ENCODE assay signal across 9 mouse cellular contexts in genomic region chr2:29250263-29251094, GRCm38 (mm10). TPM values are rescaled to one million over a fixed set of nuclear protein-coding genes. Genes with fewer than 3 reads are reported as not detected.
DNase-seq lines count a peak whose midpoint lies in the region; ATAC-seq lines count a peak whose summit lies in the region.
"Had no signal": no experiment of that assay in that cellular context is flagged by ENCODE, and none has a peak within 500 bp of the region (broad histone marks: within the 10 kb centered on the region; RNA-seq: fewer than 3 reads in every experiment).

No protein-coding gene starts in this region.

- no peak overlapping the region for H3K27ac ChIP-seq in kidney, embryonic 15.5 days
- peak overlapping the region; percentile 85 for H3K27ac ChIP-seq in hindbrain, embryonic 10.5 days
- H3K27ac ChIP-seq in midbrain, embryonic 10.5 days (replicated peaks): peak overlapping the region; percentile 90; the same call in 1 of the 2 replicates
- H3K27ac ChIP-seq: macrophage had no signal

- H3K9ac ChIP-seq in kidney, embryonic 15.5 days: no peak overlapping the region

- H3K9me3 ChIP-seq in kidney, embryonic 15.5 days (replicated peaks): no peaks in the 10 kb centered on the region
- H3K9me3 ChIP-seq in hindbrain, embryonic 10.5 days: no peaks in the 10 kb centered on the region
- H3K9me3 ChIP-seq in midbrain, embryonic 10.5 days (replicated peaks): no peaks in the 10 kb centered on the region

- H3K4me2 ChIP-seq in kidney, embryonic 15.5 days: peak overlapping the region; percentile 95

- H3K4me3 ChIP-seq in kidney, embryonic 15.5 days (replicated peaks): peak overlapping the region; percentile 62
- peak overlapping the region; percentile 74 for H3K4me3 ChIP-seq in hindbrain, embryonic 10.5 days
- peak overlapping the region; percentile 80 for H3K4me3 ChIP-seq in midbrain, embryonic 10.5 days

- peaks cover 99% of the 10 kb centered on the region for H3K27me3 ChIP-seq in kidney, embryonic 15.5 days
- peaks cover 100% of the 10 kb centered on the region for H3K27me3 ChIP-seq in hindbrain, embryonic 10.5 days (ENCODE audit: insufficient read depth, poor library complexity, severe bottlenecking)
- peaks cover 99% of the 10 kb centered on the region for H3K27me3 ChIP-seq in midbrain, embryonic 10.5 days (ENCODE audit: low read depth, poor library complexity, severe bottlenecking)

- 1% methylated on average over 44 of the region's 44 CpGs for WGBS in kidney, embryonic 15.5 days
- WGBS in hindbrain, embryonic 10.5 days: under 1% methylated on average over 44 of the region's 44 CpGs
- WGBS in midbrain, embryonic 10.5 days: under 1% methylated on average over 44 of the region's 44 CpGs

- ATAC-seq in kidney, embryonic 15.5 days (replicated peaks; ENCODE audit: low FRiP score): no peak

- no peaks in the 10 kb centered on the region for H3K36me3 ChIP-seq in kidney, embryonic 15.5 days
- H3K36me3 ChIP-seq in hindbrain, embryonic 10.5 days: no peaks in the 10 kb centered on the region
- H3K36me3 ChIP-seq in midbrain, embryonic 10.5 days: no peaks in the 10 kb centered on the region; the same call in 1 of the 2 replicates

- peaks cover 39% of the 10 kb centered on the region for H3K4me1 ChIP-seq in kidney, embryonic 15.5 days
- peaks cover 79% of the 10 kb centered on the region for H3K4me1 ChIP-seq in hindbrain, embryonic 10.5 days (replicated peaks)
- peaks cover 74% of the 10 kb centered on the region for H3K4me1 ChIP-seq in midbrain, embryonic 10.5 days

- no peak for DNase-seq in kidney, adult 8-10 months
- DNase-seq in cerebellum, postnatal 36 days: peak; percentile 35 to 37
- DNase-seq in hindbrain, embryonic 10.5 days (ENCODE audit: low spot score): peak; percentile 52
- peak; percentile 56 for DNase-seq in midbrain, embryonic 10.5 days (ENCODE audit: low spot score)
- no peak for DNase-seq in right cerebral cortex, postnatal 4 days
- DNase-seq in right cerebral cortex, postnatal 36 days (ENCODE audit: low spot score in 2 of 2): no peak
- no peak for DNase-seq in urinary bladder, adult 2 months (ENCODE audit: low spot score)

RNA-seq across cellular contexts. Expression of gene Ntng2, which starts 2.3 kb away (rescaled TPM):
- 3.9 and 4.1 TPM in 2 replicates for polyA plus RNA-seq in kidney, embryonic 15.5 days (2015; fragmentation: Nextera tagmentation; extraction: Ambion mirVana)
- polyA plus RNA-seq in hindbrain, embryonic 10.5 days (2016; fragmentation: Nextera tagmentation; extraction: Ambion mirVana): 1.4 and 1.7 TPM in 2 replicates
- polyA plus RNA-seq in midbrain, embryonic 10.5 days (2016; fragmentation: Nextera tagmentation; extraction: Ambion mirVana): 1.6 and 2.8 TPM in 2 replicates
- polyA plus RNA-seq in urinary bladder, adult 2 months (2012; rRNA removed): 14.2 and 24.1 TPM in 2 replicates

Comparison
In these comparisons a context has a peak if more than half of its experiments do, and no peak if none do; other contexts are left out.
1. DNase-seq: peak in cerebellum, postnatal 36 days (2 of 2), hindbrain, embryonic 10.5 days (single experiment) and midbrain, embryonic 10.5 days (single experiment); none in kidney, adult 8-10 months (0 of 2), right cerebral cortex, postnatal 4 days (single experiment), right cerebral cortex, postnatal 36 days (0 of 2) and urinary bladder, adult 2 months (single experiment).
2. Peak in every context shown above with its lines, with median percentiles within 50 percentile points of each other: H3K4me3 ChIP-seq.